Mouse (Mus musculus) MN1 (cell line): ENCODE measurements around the gene Oit1.

ENCODE experiments used
- DNase-seq: peaks from one replicate; pipeline ENCODE4 v3.0.0-alpha.2; 2016; ENCODE audit warnings: low spot score

Gene Oit1

GRCm38 (mm10) chr14:8300281-8300680 is 78.3 kb downstream of the Oit1 start:
- DNase-seq, result peak; percentile 8
